Mouse (Mus musculus) heart, embryonic 11.5 days (tissue): ENCODE results near the gene Hspa1a. TPM values are rescaled to one million over a fixed set of nuclear protein-coding genes. Genes with fewer than 3 reads are reported as not detected.
"Not testable (repeated sequence)": the region's sequence is repeated elsewhere in the genome, so short reads cannot be mapped to it uniquely, and the experiment has no call there.

Experiments used
- ATAC-seq: fragments of 200-750 bp; cut with Nextera tagmentation; replicated peaks from 2 replicates; pipeline ENCODE4 v1.8.0; 2017; ENCODE audit warnings: moderate library complexity; ENCODE audit not compliant: insufficient number of reproducible peaks, low FRiP score, low TSS enrichment
- H3K27ac ChIP-seq: fragments of 300-500 bp; sonication (generic); 2 replicates; pipeline ENCODE4 v1.5.1; 2014; ENCODE audit warnings: mild to moderate bottlenecking, low read depth, low read length
- H3K27me3 ChIP-seq: fragments of 300-500 bp; sonication (generic); 2 replicates; pipeline ENCODE4 v1.6.1; 2014; ENCODE audit warnings: mild to moderate bottlenecking, low read length, mixed read lengths; ENCODE audit not compliant: control insufficient read depth, insufficient read depth
- H3K36me3 ChIP-seq: fragments of 300-500 bp; sonication (generic); 2 replicates; pipeline ENCODE4 v1.6.1; 2014; ENCODE audit warnings: mild to moderate bottlenecking, low read length, moderate library complexity, mixed read lengths; ENCODE audit not compliant: control insufficient read depth, insufficient read depth
- H3K4me1 ChIP-seq: fragments of 300-500 bp; sonication (generic); 2 replicates; pipeline ENCODE4 v1.6.1; 2014; ENCODE audit warnings: low read length; ENCODE audit not compliant: control insufficient read depth, insufficient read depth
- H3K4me2 ChIP-seq: fragments of 300-500 bp; sonication (generic); 2 replicates; pipeline ENCODE4 v1.6.1; 2014; ENCODE audit warnings: mild to moderate bottlenecking, moderate library complexity
- H3K4me3 ChIP-seq: fragments of 300-500 bp; sonication (generic); 2 replicates; pipeline ENCODE4 v1.5.1; 2014; ENCODE audit warnings: low read depth, low read length
- H3K9ac ChIP-seq: fragments of 300-500 bp; sonication (generic); 2 replicates; pipeline ENCODE4 v1.6.1; 2014; ENCODE audit warnings: mild to moderate bottlenecking, low read depth, low read length, moderate library complexity
- H3K9me3 ChIP-seq: fragments of 300-500 bp; sonication (generic); replicated peaks from 2 replicates; pipeline ENCODE4 v1.6.1; 2016; ENCODE audit warnings: low read length; ENCODE audit not compliant: control insufficient read depth
- WGBS: fragments of 180-500 bp; shearing (Covaris S2); extraction: QIAGEN DNeasy Blood & Tissue Kit; methylation state at CpG from one replicate; pipeline ENCODE4 v1.1.7; 2014; ENCODE audit not compliant: insufficient replicate concordance; 5-methylcytosine and 5-hydroxymethylcytosine counted together
- polyA plus RNA-seq: library from polyadenylated mRNA; unstranded; fragments of >200 nt; fragmentation: Nextera tagmentation; extraction: Ambion mirVana; gene quantifications from 2 replicates; pipeline ENCODE4 v1.2.1, GENCODE M21; 2014

Hspa1a gene
- polyA plus RNA-seq, 1 experiment from 2014 or later: 1.9 TPM

- Histone ChIP-seq H3K27ac (no peak overlapping the region), H3K4me2 (no peak overlapping the region), H3K9ac (0 out of 2 replicates have a peak overlapping the region, but pooled peaks have one; percentile 22), H3K36me3 (no peaks in the 10 kb centered on the region), H3K4me3 (no peak overlapping the region), H3K4me1 (peaks cover 7% of the 10 kb centered on the region; the same call in 1 of the 2 replicates), H3K27me3 (no peaks in the 10 kb centered on the region), H3K9me3 (no peaks in the 10 kb centered on the region)
- no peak for ATAC-seq
- WGBS: 39% methylated on average over 3 of the region's 3 CpGs
These were observed 9.8 kb downstream of the Hspa1a start for GRCm38 (mm10) chr17:34962125-34962524.

DNA sequence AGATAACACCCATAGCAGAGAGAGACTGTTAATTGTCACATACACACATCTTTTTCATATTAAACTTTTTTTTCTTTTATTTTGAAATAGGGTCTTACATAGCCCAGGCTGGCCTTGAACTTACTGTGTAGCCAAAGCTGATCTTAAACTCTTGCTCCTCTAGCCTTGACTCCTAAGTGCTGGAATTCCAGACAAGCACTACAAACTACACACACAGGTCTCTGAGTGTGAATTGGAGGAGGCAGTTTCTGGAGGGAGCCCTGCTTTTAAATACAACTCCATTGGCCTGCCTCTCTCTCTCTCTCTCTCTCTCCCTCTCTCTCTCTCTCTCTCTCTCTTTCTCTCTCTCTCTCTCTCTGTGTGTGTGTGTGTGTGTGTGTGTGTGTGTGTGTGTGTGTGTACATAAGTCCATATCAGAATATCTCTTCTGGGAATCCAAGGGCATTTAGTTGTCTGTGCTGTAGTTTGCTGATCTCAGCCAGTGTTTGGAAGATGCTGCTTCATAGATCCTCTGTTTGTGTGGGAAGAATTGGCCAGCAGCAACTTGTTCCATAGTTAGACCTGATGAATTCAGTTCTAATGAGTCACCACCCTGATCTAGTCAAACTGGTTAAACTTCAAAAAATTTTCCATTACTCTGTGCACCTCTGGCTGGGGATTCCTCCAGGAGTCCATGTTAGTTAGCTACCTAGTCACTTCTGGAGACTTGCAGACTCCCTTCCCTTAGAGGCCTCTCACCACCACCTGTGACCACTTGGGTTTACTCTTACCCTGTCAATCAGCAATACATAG lies 11.1 kb downstream of the Hspa1a start:
- Histone ChIP-seq H3K36me3 (no peaks in the 10 kb centered on the region), H3K4me1 (peaks cover 7% of the 10 kb centered on the region; the same call in 1 of the 2 replicates), H3K9me3 (no peaks in the 10 kb centered on the region), H3K4me3 (no peak overlapping the region), H3K27me3 (peaks cover 3% of the 10 kb centered on the region; the same call in 1 of the 2 replicates), H3K9ac (no peak overlapping the region), H3K27ac (no peak overlapping the region), H3K4me2 (no peak overlapping the region)
- ATAC-seq: no peak

DNA sequence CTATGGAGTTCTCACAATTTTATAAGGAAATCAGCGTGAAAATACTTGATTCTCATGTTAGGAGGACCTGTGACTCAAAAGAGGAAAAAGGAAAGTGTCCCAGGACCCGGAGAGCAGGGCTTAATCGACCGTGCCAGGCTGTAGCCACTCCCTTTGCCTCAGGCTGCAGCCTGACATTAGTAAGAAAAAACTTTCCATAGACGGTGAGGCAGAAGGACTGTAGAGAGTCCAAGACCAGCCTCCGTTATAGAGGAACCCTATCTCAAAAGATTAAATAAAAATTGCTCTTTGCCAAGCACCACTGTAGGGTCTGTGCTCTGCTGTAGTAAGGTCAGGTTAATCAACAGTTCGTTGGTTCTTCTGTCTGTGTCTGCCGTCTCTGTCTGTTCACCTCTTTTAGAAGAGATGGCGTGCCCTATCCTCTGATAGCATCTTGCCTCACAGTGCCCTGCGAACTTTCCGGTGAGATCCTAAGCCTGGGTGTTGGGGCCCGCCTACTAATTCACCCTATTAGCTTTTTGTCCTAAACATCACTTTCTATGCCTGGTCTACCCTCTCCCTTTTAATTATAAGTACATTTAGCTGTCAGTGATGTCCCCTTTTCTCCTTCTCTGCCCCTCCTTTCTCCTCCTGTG lies 12.0 kb downstream of the Hspa1a start:
- Histone ChIP-seq H3K27ac (peak overlapping the region; percentile 94), H3K9me3 (no peaks in the 10 kb centered on the region), H3K9ac (peak overlapping the region; percentile 80), H3K36me3 (no peaks in the 10 kb centered on the region), H3K4me1 (peaks cover 7% of the 10 kb centered on the region; the same call in 1 of the 2 replicates), H3K27me3 (peaks cover 6% of the 10 kb centered on the region; the same call in 1 of the 2 replicates), H3K4me3 (peak overlapping the region; percentile 58), H3K4me2 (peak overlapping the region; percentile 84)
- ATAC-seq: 0 out of 2 replicates have a peak, but pooled peaks have one; percentile 29
- 12% methylated on average over 12 of the region's 12 CpGs for WGBS

DNA sequence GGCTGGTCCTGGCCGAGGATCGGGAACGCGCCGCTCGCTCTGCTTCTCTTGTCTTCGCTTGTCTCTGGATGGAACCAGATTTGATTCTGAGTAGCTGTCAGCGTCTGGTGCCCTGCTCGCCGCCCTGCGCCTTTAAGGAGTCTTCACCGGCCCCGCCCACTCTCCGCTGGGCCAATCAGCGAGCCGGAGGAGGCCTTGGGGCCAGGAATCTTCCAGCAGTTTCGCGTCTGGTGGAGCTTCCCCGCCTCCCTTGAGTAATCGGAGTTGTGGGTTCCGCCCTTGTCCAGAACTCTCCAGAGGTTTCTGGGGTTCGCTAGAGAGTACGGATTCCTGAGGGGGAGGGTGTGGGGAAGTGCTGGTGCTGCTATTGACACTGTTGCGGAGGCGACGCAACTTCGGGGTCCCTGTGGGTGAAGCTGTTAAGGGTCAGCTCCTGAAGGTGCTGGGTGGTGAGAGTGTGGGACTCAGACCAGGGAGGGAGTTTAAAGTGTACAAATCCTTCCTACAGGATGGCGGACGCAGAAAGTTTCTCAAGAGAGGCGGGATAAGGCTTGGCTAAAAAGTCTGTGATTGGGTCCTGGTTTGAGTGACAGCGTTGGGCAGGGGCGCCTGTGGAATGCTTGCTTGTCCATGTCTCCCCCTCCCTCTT lies 12.7 kb downstream of the Hspa1a start, which contains the start of gene Hspa1b:
Gene Hspa1b (minus strand): TSS at position 109 of the 649 bp plus-strand sequence.
- not testable (repeated sequence) for H3K4me1 ChIP-seq, H3K27me3 ChIP-seq, H3K36me3 ChIP-seq, H3K9me3 ChIP-seq
- WGBS: under 1% methylated on average over 26 of the region's 32 CpGs
- Histone ChIP-seq H3K4me3 (peak within 1 kb of the TSS; percentile 58), H3K9ac (peak within 1 kb of the TSS; percentile 80), H3K27ac (peak within 1 kb of the TSS; percentile 94), H3K4me2 (peak within 1 kb of the TSS; percentile 84)
- ATAC-seq: peak; percentile 91

GRCm38 (mm10) chr17:34958734-34959129 lies 13.2 kb downstream of the Hspa1a start:
- H3K9ac ChIP-seq, H3K4me1 ChIP-seq, H3K27me3 ChIP-seq, H3K27ac ChIP-seq, H3K9me3 ChIP-seq, H3K36me3 ChIP-seq: not testable (repeated sequence)
- 4% methylated on average over 28 of the region's 47 CpGs for WGBS
- H3K4me3 ChIP-seq: peak overlapping the region; percentile 58
- peak overlapping the region; percentile 84 for H3K4me2 ChIP-seq
- ATAC-seq: 0 out of 2 replicates have a peak, but pooled peaks have one; percentile 3

GRCm38 (mm10) chr17:34957966-34958365 lies 14.0 kb downstream of the Hspa1a start:
- not testable (repeated sequence) for H3K27ac ChIP-seq, H3K9me3 ChIP-seq, H3K4me2 ChIP-seq, H3K36me3 ChIP-seq, H3K4me3 ChIP-seq, H3K27me3 ChIP-seq, H3K9ac ChIP-seq, ATAC-seq, H3K4me1 ChIP-seq
- 22% methylated on average over 23 of the region's 40 CpGs for WGBS

GRCm38 (mm10) chr17:34957291-34957690 lies 14.7 kb downstream of the Hspa1a start:
- H3K27me3 ChIP-seq, H3K4me2 ChIP-seq, H3K9me3 ChIP-seq, H3K27ac ChIP-seq, H3K9ac ChIP-seq, ATAC-seq, H3K4me3 ChIP-seq, H3K36me3 ChIP-seq, H3K4me1 ChIP-seq: not testable (repeated sequence)
- 16% methylated on average over 28 of the region's 40 CpGs for WGBS

DNA sequence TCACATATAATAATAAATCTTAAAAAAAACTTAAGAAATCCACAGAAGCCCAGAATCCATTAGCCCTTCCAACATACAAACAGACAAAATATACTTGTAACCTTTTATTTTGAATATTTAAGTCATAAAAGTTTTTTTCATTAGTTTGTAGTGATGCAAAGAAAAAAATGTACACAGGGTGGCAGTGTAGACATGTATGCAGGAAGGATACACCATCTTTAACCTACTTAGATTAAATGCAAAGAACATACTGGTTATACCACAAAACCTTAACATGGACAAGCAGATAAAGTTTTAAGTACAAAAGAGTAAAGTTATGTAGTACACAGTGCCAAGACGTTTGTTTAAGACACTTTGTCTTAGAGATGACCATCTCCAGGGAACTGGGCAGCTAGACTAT lies 15.6 kb downstream of the Hspa1a start:
- ATAC-seq: no peak
- Histone ChIP-seq H3K9ac (no peak overlapping the region), H3K27ac (no peak overlapping the region), H3K27me3 (peaks cover 7% of the 10 kb centered on the region; the same call in 1 of the 2 replicates), H3K36me3 (0 out of 2 replicates have a peak, but pooled peaks cover under 1% of the 10 kb centered on the region), H3K4me3 (no peak overlapping the region), H3K4me2 (no peak overlapping the region), H3K9me3 (no peaks in the 10 kb centered on the region), H3K4me1 (peaks cover 7% of the 10 kb centered on the region)
- WGBS: 33% methylated on average over 1 of the region's 1 CpGs
